14 mouse cellular contexts compared by ENCODE assay signal in the genomic region with DNA sequence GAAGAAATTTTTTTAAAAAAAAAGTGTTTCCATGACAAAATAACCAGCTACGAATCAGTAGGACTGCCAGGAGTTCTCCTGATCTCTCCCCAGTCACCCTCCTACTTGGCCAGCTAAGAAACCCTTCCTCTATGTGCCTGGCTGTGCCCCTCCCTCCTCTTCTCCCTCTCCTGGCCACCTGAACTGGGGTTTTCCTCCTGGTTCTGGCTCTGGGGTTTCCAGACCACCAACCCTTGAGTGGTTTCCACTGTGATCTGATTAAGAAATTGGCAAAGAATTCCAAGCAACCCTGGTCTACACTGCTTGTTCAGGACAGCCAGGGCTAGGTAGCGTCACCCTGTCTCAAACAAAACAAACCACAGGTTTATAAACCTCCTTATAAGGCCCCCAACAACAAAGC. TPM values are rescaled to one million over a fixed set of nuclear protein-coding genes. Genes with fewer than 3 reads are reported as not detected.
DNase-seq lines count a peak whose midpoint lies in the region; ATAC-seq and TF ChIP-seq lines count a peak whose summit lies in the region.
"Had no signal": no experiment of that assay in that cellular context is flagged by ENCODE, and none has a peak within 500 bp of the region (broad histone marks: within the 10 kb centered on the region; RNA-seq: fewer than 3 reads in every experiment).

No protein-coding gene starts in this region.

- no peaks in the 10 kb centered on the region for H3K9me3 ChIP-seq in limb, embryonic 15.5 days
- no peaks in the 10 kb centered on the region for H3K9me3 ChIP-seq in limb, embryonic 10.5 days (replicated peaks)
- H3K9me3 ChIP-seq: G1E had no signal

- peaks cover 18% of the 10 kb centered on the region for H3K4me1 ChIP-seq in heart, adult 2 months (ENCODE audit: control insufficient read depth, insufficient read depth, low read length)
- H3K4me1 ChIP-seq in limb, embryonic 15.5 days, result peaks cover 26% of the 10 kb centered on the region
- peaks cover 9% of the 10 kb centered on the region; the same call in 1 of the 2 replicates for H3K4me1 ChIP-seq in limb, embryonic 10.5 days

- 83% methylated on average over 2 of the region's 2 CpGs for WGBS in heart, adult 2 months
- WGBS in limb, embryonic 15.5 days, result 76% methylated on average over 2 of the region's 2 CpGs
- 93% methylated on average over 2 of the region's 2 CpGs for WGBS in limb, embryonic 10.5 days

- no peak for TF ChIP-seq EP300 in heart, adult 2 months (IDR thresholded peaks at IDR 0.05; ENCODE audit: insufficient read depth, low read depth, low read length)

- no peaks in the 10 kb centered on the region for H3K36me3 ChIP-seq in heart, adult 2 months (ENCODE audit: control insufficient read depth, insufficient read depth, low read length)
- H3K36me3 ChIP-seq in limb, embryonic 15.5 days, result no peaks in the 10 kb centered on the region
- H3K36me3 ChIP-seq in limb, embryonic 10.5 days, result no peaks in the 10 kb centered on the region
- H3K36me3 ChIP-seq: G1E had no signal

- H3K4me2 ChIP-seq in limb, embryonic 15.5 days, result no peak overlapping the region

- no peak for TF ChIP-seq POLR2A in heart, adult 2 months (IDR thresholded peaks at IDR 0.05; ENCODE audit: insufficient read depth, low read depth, low read length)

- no peaks in the 10 kb centered on the region; the same call in 1 of the 2 replicates for H3K27me3 ChIP-seq in heart, adult 2 months (ENCODE audit: control insufficient read depth, insufficient read depth, low read length)
- H3K27me3 ChIP-seq in limb, embryonic 15.5 days, result no peaks in the 10 kb centered on the region
- H3K27me3 ChIP-seq in limb, embryonic 10.5 days (ENCODE audit: low read depth, poor library complexity, severe bottlenecking), result no peaks in the 10 kb centered on the region
- H3K27me3 ChIP-seq: Patski had no signal

- ATAC-seq in limb, embryonic 15.5 days (ENCODE audit: insufficient number of reproducible peaks, low FRiP score, low TSS enrichment, low read depth), result no peak
- ATAC-seq: activated CD4-positive, CD25-positive, alpha-beta regulatory T cell, adult 4 months; CD4-positive, CD25-positive, alpha-beta regulatory T cell, adult 4 months; Patski had no signal

- peak; percentile 83 for DNase-seq in heart, adult 11 months
- no peak for DNase-seq in heart, adult 2 months
- DNase-seq in limb, embryonic 10.5 days (ENCODE audit: low spot score), result no peak
- DNase-seq: adrenal gland, adult 8-10 months; B cell, adult 2 months; cerebellum, adult 11 months; cerebellum, adult 11-12 months; cerebellum, adult 18-20 months had no signal

- no peaks in the 10 kb centered on the region for H3K79me2 ChIP-seq in heart, adult 2 months (replicated peaks; ENCODE audit: control insufficient read depth, insufficient read depth, low read length)

- no peak overlapping the region; the same call in 1 of the 2 replicates for H3K27ac ChIP-seq in heart, adult 2 months
- peak overlapping the region; percentile 13; the same call in 1 of the 2 replicates for H3K27ac ChIP-seq in limb, embryonic 15.5 days
- no peak overlapping the region for H3K27ac ChIP-seq in limb, embryonic 10.5 days

- TF ChIP-seq CTCF in heart, adult 2 months (IDR thresholded peaks at IDR 0.05), result no peak

- no peak overlapping the region for H3K4me3 ChIP-seq in heart, adult 2 months
- H3K4me3 ChIP-seq in limb, embryonic 15.5 days, result no peak overlapping the region
- no peak overlapping the region for H3K4me3 ChIP-seq in limb, embryonic 10.5 days

- intact Hi-C loops in heart, adult 2 months (cut with DNase I), result no loop called here

- H3K9ac ChIP-seq in heart, adult 2 months (ENCODE audit: low read depth, low read length), result no peak overlapping the region
- no peak overlapping the region for H3K9ac ChIP-seq in limb, embryonic 15.5 days

RNA-seq across cellular contexts. Expression of a gene that starts 40.9 kb away (rescaled TPM):
- total RNA-seq in heart, adult 2 months (2021), result 100 to 1,000 TPM; 552 to 639 TPM
- 393 and 410 TPM in 2 replicates for polyA plus RNA-seq in heart, adult 2 months (2012; rRNA removed)
- polyA plus RNA-seq in limb, embryonic 15.5 days (2015; fragmentation: Nextera tagmentation; extraction: Ambion mirVana), result 38.7 and 42.1 TPM in 2 replicates
- 19.9 and 20.3 TPM in 2 replicates for polyA plus RNA-seq in limb, embryonic 10.5 days (2016; fragmentation: Nextera tagmentation; extraction: Ambion mirVana)

RNA-seq across cellular contexts. Expression of a gene that starts 56.3 kb away (rescaled TPM):
- total RNA-seq in heart, adult 2 months (2021), result 10 to 100 TPM; 10.0 to 10.8 TPM
- 7.8 and 10.5 TPM in 2 replicates for polyA plus RNA-seq in heart, adult 2 months (2012; rRNA removed)
- polyA plus RNA-seq in limb, embryonic 15.5 days (2015; fragmentation: Nextera tagmentation; extraction: Ambion mirVana), result 18.5 and 18.9 TPM in 2 replicates
- 35.0 and 38.6 TPM in 2 replicates for polyA plus RNA-seq in limb, embryonic 10.5 days (2016; fragmentation: Nextera tagmentation; extraction: Ambion mirVana)

RNA-seq across cellular contexts. Expression of a gene that starts 59.5 kb away (rescaled TPM):
- 1 to 10 TPM; 5.8 to 7.6 TPM for total RNA-seq in heart, adult 2 months (2021)
- 8.4 and 9.2 TPM in 2 replicates for polyA plus RNA-seq in heart, adult 2 months (2012; rRNA removed)
- 7.2 and 7.3 TPM in 2 replicates for polyA plus RNA-seq in limb, embryonic 15.5 days (2015; fragmentation: Nextera tagmentation; extraction: Ambion mirVana)
- 2.5 and 2.6 TPM in 2 replicates for polyA plus RNA-seq in limb, embryonic 10.5 days (2016; fragmentation: Nextera tagmentation; extraction: Ambion mirVana)
- total RNA-seq: MEL had no signal
- polyA plus RNA-seq: G1E had no signal
